16 mouse cellular contexts compared by ENCODE assay signal in the genomic region with DNA sequence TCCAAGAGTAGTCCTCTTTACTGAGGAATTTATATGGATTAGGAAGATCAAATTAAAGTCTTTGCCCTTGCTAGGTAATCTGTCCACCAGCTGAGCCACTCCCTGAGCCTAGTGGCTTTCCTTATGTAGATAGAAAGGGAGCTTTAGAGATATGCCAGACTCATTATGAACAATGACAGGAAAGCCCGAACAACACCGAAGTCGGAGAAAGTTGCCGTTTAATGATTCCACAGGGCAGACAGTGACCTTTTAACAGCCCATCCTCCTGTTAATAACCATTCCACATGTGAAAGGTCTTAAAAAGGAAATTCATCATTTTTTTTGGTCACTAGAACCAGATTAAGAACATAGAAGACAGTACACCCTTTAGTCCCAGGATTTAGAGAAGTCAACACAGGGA.
"Had no signal": no experiment of that assay in that cellular context is flagged by ENCODE, and none has a peak within 500 bp of the region (broad histone marks: within the 10 kb centered on the region; RNA-seq: fewer than 3 reads in every experiment).

No protein-coding gene starts in this region.

- DNase-seq: heart, adult 2 months; heart, postnatal 10 days; heart, postnatal 14 days; heart, postnatal 4 days; kidney, adult 11 months; kidney, adult 18-20 months; kidney, adult 2 months; kidney, adult 8-10 months; kidney, adult 9 months; kidney, postnatal 10 days; kidney, postnatal 14 days; kidney, postnatal 25 days; kidney, postnatal 36 days; kidney, postnatal 4 days; layer of hippocampus, adult 9-11 months; layer of hippocampus, postnatal 36 days had no signal
